ENCODE assay signal across 8 mouse cellular contexts in the genomic region with DNA sequence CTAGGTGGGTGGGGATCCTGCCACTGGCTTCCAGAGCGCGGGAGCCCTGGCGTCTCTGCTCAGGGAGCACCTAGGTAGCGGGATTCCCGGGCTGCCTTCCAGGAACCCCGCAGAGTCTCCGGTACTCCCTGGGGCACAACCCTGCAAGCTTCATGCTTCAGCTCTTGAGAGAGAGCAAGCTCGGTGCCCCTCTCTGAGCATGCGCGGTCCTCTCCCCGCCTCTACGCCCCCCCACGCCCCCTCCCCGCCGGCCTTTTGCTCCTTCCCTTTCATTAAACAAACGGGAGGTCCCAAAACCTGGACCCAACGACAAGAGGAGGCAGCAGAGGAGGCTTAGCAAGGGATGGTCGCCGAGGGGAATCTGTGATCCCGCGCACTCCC. TPM values are rescaled to one million over a fixed set of nuclear protein-coding genes. Genes with fewer than 3 reads are reported as not detected.
DNase-seq lines count a peak whose midpoint lies in the region; ATAC-seq lines count a peak whose summit lies in the region.

A gene (plus strand): TSS at position 253 of the 381 bp plus-strand sequence.

- peaks cover 6% of the 10 kb centered on the region; the same call in 1 of the 2 replicates for H3K9me3 ChIP-seq in megakaryocyte, embryonic 14.5 days
- H3K9me3 ChIP-seq in hindbrain, embryonic 11.5 days (ENCODE audit: control insufficient read depth, low read length) = no peaks in the 10 kb centered on the region
- H3K9me3 ChIP-seq in midbrain, embryonic 15.5 days = no peaks in the 10 kb centered on the region

- H3K27ac ChIP-seq in hindbrain, embryonic 11.5 days (ENCODE audit: low read depth, low read length) = peak within 1 kb of the TSS; percentile 48
- peak within 1 kb of the TSS; percentile 94 for H3K27ac ChIP-seq in midbrain, embryonic 15.5 days

- peak within 1 kb of the TSS; percentile 68 for H3K9ac ChIP-seq in hindbrain, embryonic 11.5 days (ENCODE audit: low read depth, low read length)
- peak within 1 kb of the TSS; percentile 94 for H3K9ac ChIP-seq in midbrain, embryonic 15.5 days

- 0% methylated on average over 21 of the region's 21 CpGs for WGBS in hindbrain, embryonic 11.5 days
- 0% methylated on average over 21 of the region's 21 CpGs for WGBS in midbrain, embryonic 15.5 days

- H3K4me1 ChIP-seq in megakaryocyte, embryonic 14.5 days = peaks cover 5% of the 10 kb centered on the region; the same call in 1 of the 2 replicates
- peaks cover 10% of the 10 kb centered on the region for H3K4me1 ChIP-seq in hindbrain, embryonic 11.5 days (replicated peaks; ENCODE audit: control insufficient read depth, insufficient read depth, low read length)
- peaks cover 38% of the 10 kb centered on the region for H3K4me1 ChIP-seq in midbrain, embryonic 15.5 days

- peaks cover 30% of the 10 kb centered on the region for H3K27me3 ChIP-seq in megakaryocyte, embryonic 14.5 days (replicated peaks)
- H3K27me3 ChIP-seq in hindbrain, embryonic 11.5 days (ENCODE audit: control insufficient read depth, insufficient read depth, low read length) = peaks cover 3% of the 10 kb centered on the region; the same call in 1 of the 2 replicates
- H3K27me3 ChIP-seq in midbrain, embryonic 15.5 days (replicated peaks) = no peaks in the 10 kb centered on the region

- no peaks in the 10 kb centered on the region for H3K36me3 ChIP-seq in megakaryocyte, embryonic 14.5 days (replicated peaks; ENCODE audit: low read length)
- H3K36me3 ChIP-seq in hindbrain, embryonic 11.5 days (ENCODE audit: control insufficient read depth, insufficient read depth, low read length) = no peaks in the 10 kb centered on the region
- H3K36me3 ChIP-seq in midbrain, embryonic 15.5 days (replicated peaks) = no peaks in the 10 kb centered on the region

- no peak for ATAC-seq in megakaryocyte, adult 5-6 weeks (ENCODE audit: poor library complexity, severe bottlenecking)
- ATAC-seq in hindbrain, embryonic 11.5 days (ENCODE audit: low FRiP score) = peak; percentile 87
- peak; percentile 91 for ATAC-seq in midbrain, embryonic 15.5 days (replicated peaks)

- DNase-seq in embryo, embryonic 9.5 days (ENCODE audit: extremely low spot score) = peak; percentile 81
- DNase-seq in hindbrain, embryonic 11.5 days (ENCODE audit: low spot score) = peak; percentile 80
- DNase-seq in layer of hippocampus, postnatal 36 days = peak; percentile 32 to 34
- no peak for DNase-seq in T-cell, adult 2 months (ENCODE audit: low spot score)
- DNase-seq in c-Kit-positive CD71-positive TER-119-positive erythroid progenitor cells, embryonic 14.5 days (ENCODE audit: low spot score) = no peak

- H3K4me3 ChIP-seq in megakaryocyte, embryonic 14.5 days (replicated peaks) = peak within 1 kb of the TSS; percentile 73
- peak within 1 kb of the TSS; percentile 67 for H3K4me3 ChIP-seq in hindbrain, embryonic 11.5 days (ENCODE audit: low read depth, low read length)
- peak within 1 kb of the TSS; percentile 95 for H3K4me3 ChIP-seq in midbrain, embryonic 15.5 days

- H3K4me2 ChIP-seq in hindbrain, embryonic 11.5 days (replicated peaks; ENCODE audit: low read depth, low read length) = peak within 1 kb of the TSS; percentile 83
- peak within 1 kb of the TSS; percentile 71 for H3K4me2 ChIP-seq in midbrain, embryonic 15.5 days

RNA-seq across cellular contexts. Expression of the gene that starts here (rescaled TPM):
- polyA plus RNA-seq in megakaryocyte, embryonic 14.5 days (2012; ENCODE audit: insufficient read depth, low replicate concordance) = not detected in 2 replicates
- not detected in 2 replicates for total RNA-seq in megakaryocyte, adult 5-6 weeks (2015)
- total RNA-seq in megakaryocyte, adult 5-6 weeks (2017) = not detected in 2 replicates
- polyA plus RNA-seq in hindbrain, embryonic 11.5 days (2014; fragmentation: Nextera tagmentation; extraction: Ambion mirVana) = 16.3 and 19.2 TPM in 2 replicates
- 1 to 10 TPM; 8.5 to 8.6 TPM for total RNA-seq in layer of hippocampus, postnatal 36 days (2021)
- 55.9 and 57.7 TPM in 2 replicates for polyA plus RNA-seq in midbrain, embryonic 15.5 days (2015; fragmentation: Nextera tagmentation; extraction: Ambion mirVana)

Comparison
In these comparisons a context has a peak if more than half of its experiments do, and no peak if none do; other contexts are left out.
1. RNA of the gene that starts here (total RNA-seq): 8.5 to 8.6 TPM in layer of hippocampus, postnatal 36 days; not detected in megakaryocyte, adult 5-6 weeks; every median in the first group is over 4 times any median in the second.
2. RNA of the gene that starts here (polyA plus RNA-seq): 55.9 to 57.7 TPM in midbrain, embryonic 15.5 days and 16.3 to 19.2 TPM in hindbrain, embryonic 11.5 days; not detected in megakaryocyte, embryonic 14.5 days; every median in the first group is over 10 times any median in the second.
3. DNase-seq: peak in embryo, embryonic 9.5 days (single experiment), hindbrain, embryonic 11.5 days (single experiment) and layer of hippocampus, postnatal 36 days (2 of 2); none in T-cell, adult 2 months (single experiment) and c-Kit-positive CD71-positive TER-119-positive erythroid progenitor cells, embryonic 14.5 days (single experiment).
4. Peak in every context shown above with its lines, with median percentiles within 50 percentile points of each other: H3K4me3 ChIP-seq.